Mouse (Mus musculus) small intestine, adult 2 months (tissue): ENCODE data around the gene Crot.

Experiments
- CTCF ChIP-seq: fragments of 200-500 bp; IDR thresholded peaks from 2 replicates; pipeline ENCODE4 v1.5.1; 2012; ENCODE audit warnings: low read depth, mild to moderate bottlenecking, control low read depth, inconsistent platforms, low read length, moderate library complexity, mixed read lengths; ENCODE audit not compliant: insufficient replicate concordance, insufficient read length; ENCODE audit errors: extremely low read depth
- POLR2A ChIP-seq: fragments of 200-500 bp; IDR thresholded peaks from 2 replicates; pipeline ENCODE4 v1.6.1; 2012; ENCODE audit warnings: low read depth, mild to moderate bottlenecking, control low read depth, inconsistent platforms, low read length, moderate library complexity

- TF ChIP-seq POLR2A (no peak), CTCF (no peak)
Measured at GRCm38 (mm10) chr5:9015352-9015751, 18.2 kb upstream of the Crot start.
